Mouse (Mus musculus) lung, adult 18-20 months (tissue): ENCODE data around the gene Atg16l2.
A peak's percentile ranks its signal among the peaks of the same experiment; 100 is the strongest.

Experiments
- DNase-seq, 2 experiments: peaks; one replicate each; pipeline ENCODE4 v3.0.0; 2022; ENCODE audit warnings: mixed read lengths in 2 of 2

The Atg16l2 gene

DNA sequence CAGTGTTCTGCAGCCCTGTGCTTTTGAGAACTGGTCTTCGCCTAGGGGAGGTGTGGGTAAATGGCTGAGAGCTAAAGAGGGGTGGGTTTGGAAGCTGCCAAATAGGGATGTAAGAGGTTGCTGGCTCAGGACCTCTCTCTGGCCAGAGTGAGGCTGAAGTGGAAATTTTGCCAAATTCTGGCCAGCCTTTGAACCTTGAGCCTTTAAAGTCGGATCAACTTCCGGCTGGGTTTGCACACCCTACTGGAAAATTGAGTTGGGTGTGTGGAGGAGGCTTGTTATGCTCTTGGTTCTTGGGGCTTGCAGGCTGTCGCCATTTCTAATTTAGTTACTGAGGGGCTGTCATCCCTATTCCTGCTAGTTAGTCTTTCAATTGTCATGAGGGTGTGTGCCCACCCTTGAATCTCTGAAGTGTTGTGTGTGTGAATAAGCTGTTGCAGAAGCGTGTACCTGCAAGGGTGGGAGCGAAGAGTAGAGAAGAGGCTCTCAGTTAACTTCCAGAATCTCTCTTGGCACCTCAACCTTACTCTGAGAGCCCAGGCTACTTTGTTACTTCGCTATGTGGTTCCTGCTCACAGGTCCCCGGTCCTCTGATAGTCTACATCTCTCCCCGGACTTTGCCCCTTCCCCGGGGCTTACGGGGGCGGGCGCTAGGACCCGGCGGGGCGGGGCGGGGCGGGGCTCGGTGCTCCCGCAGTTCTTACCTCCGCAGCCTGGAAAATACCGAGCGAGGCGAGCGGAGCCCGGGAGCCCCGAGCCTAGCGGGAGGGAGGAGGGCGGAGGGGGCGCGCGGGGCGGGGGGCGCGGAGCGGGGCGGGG is 18.6 kb upstream of the Atg16l2 start:
- peak; percentile 35 to 48 for DNase-seq

GRCm38 (mm10) chr7:101319796-101320195 is 17.7 kb upstream of the Atg16l2 start:
- DNase-seq, result no peak

DNA sequence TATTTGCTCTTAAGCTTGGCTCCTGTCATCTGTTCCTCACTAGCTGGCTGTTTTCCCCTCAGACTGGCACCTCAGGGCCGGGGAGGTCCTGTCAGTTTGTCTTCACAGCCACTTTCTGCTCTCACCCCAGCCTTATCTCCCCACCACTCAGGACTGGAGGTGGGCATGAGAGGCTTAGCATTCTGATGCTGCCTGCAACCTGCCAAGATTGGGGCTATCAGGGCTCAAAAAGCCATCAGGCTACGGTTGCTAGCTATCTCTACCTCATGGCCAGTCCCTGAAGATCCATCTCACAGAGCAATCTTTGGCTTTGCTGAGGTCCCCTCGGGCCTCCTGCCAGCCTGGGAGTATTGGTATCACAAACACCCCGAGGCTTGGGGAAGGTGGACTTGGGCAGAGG is 16.8 kb upstream of the Atg16l2 start:
- no peak for DNase-seq

DNA sequence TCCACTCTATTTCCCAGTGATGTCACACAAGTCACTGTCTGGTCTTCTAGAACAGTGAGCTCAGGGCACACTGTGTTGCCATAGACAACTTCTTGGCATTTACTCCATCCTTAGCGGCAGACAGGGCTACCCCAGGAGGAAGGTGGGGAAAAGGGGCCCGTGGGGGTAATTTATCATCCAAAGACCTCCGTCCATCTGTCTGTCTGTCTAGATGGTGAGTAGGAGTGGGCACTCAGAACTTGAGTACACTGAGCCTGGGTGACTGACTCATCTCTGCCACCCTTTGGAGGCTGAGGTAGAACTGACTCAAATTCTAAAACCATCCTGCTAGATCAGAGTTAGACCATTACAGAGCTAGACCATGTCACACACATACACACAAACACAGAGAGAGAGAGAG is 15.0 kb upstream of the Atg16l2 start, which contains the start of gene Stard10:
Stard10 (plus strand) TSS at position 73 of the 400 bp plus-strand sequence.
- DNase-seq, result no peak

DNA sequence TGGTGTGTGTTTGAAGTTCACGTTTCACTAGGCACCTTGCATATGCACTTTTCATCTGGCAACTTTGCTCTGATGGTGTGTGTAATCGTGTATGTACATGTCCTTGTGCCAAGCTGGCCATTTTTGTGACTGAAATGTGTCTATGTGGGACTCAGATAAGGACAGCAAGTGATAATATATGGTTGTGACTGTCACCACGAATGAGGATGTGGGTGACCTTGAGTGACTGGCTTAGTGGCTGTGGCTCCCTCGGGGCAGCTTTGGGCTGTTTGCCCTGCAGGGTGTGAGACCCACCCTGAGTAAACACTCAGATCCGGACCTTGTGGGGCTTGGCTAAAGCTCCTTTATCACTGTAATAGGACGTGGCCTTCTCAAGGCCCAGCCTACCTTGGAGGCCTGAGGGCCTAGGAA is 14.5 kb upstream of the Atg16l2 start:
- peak; percentile 59 to 77 for DNase-seq

DNA sequence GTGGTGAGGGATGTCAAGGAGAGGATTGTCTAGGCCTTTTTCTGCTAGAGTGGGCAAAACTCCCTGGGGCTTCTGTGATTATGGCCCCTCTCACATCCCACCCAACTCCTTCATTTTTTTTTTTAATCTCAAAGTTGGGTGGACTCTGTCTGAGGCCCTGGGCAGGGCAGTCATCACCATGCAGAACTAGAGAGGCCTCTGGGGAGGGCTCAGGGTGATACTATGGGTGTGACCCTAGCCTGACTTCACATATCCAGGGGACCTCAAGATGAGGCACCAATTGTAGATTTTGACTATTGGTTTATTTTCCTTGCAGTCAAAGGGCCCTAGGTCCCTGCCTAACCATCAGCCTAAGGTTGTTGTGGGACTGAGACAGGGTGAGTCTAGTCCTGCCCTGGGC is 13.6 kb upstream of the Atg16l2 start:
- DNase-seq, result no peak

- DNase-seq, result no peak
These were observed 12.3 kb upstream of the Atg16l2 start for GRCm38 (mm10) chr7:101314396-101314795.

GRCm38 (mm10) chr7:101313033-101313432 is 11.0 kb upstream of the Atg16l2 start:
- no peak for DNase-seq

DNA sequence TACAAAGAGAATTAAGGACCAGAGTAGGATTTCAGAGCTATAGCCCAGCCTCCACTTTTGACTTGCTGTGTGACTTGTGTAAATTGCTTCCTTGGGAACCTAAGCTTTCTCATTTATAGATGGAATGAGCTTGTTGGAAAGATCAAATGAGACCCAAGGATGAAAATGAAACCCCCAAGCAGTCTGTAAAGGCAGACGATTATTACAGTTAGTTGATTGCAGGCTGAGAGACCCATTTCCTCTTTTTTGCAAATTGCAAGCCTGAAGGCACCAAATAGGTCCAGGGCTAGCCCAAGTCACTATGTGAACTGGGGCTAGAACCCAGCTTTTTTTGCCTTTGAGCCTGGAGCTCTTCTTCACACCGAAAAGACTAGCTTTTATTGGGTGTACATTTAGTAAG is 9.0 kb upstream of the Atg16l2 start:
- DNase-seq, result no peak

GRCm38 (mm10) chr7:101310327-101311028 is 8.4 kb upstream of the Atg16l2 start:
- DNase-seq, result peak; percentile 97 to 98

GRCm38 (mm10) chr7:101309985-101310326 is 7.9 kb upstream of the Atg16l2 start:
- DNase-seq, result no peak

DNA sequence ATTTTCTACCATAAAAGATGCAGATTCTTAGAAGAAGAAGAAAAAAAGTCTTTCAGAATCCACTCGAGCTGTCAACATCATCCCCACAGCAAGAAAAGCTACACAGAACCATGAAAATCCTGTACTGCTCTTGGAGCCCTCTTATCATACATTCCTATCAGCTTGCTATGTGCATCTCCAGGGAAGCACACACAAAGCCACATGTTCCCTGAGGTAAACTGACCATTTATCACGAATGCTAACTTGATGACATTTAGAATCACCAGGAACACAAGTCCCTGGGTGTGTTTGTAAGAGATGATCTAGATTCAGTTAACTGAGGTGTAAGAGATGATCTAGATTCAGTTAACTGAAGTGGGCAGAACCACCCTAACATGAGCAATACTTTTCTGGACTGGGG is 4.8 kb upstream of the Atg16l2 start:
- no peak for DNase-seq

DNA sequence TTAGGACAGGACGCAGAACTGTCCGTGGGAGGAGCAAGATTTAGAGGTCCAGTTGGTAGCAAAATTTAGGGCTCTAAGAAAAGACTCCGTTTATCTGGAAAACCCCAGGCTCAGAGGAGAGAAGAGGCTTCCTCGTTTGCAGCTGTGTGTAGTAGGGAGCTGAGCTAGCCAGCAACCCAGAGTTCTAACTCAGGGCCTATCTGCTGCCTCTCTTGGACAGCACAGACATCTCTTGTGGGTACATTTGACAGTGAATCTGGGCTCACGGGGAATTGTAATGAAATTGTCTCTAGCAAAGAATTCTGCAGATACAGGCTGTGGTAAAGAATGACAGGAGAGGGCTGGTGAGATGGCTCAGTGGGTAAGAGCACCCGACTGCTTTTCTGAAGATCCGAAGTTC is 640 bp upstream of the Atg16l2 start:
- no peak for DNase-seq

- peak in 1 of 2 experiments; percentile 29 for DNase-seq
These were observed 630 bp downstream of the Atg16l2 start for GRCm38 (mm10) chr7:101301361-101301880.

- no peak for DNase-seq
These were observed 3.7 kb downstream of the Atg16l2 start for GRCm38 (mm10) chr7:101298375-101298774.

DNA sequence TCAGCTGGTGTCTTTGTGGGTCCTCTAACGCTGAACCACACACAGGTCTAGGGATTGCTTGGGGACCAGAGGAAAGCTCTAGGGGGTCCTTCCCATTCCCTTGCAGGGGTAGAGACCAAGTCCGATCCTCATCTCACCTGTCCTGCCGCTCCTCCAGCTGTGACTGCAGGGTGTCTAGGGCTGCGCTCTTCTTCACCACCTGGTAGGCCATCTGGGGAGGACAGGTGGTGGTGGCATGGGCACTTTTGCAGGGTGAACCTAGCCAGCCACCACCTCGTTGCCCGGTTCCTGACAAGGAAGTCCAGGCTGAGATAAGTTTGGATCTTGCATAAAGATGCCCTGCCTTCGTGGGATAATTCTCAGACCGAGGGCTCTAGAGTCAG is 5.0 kb downstream of the Atg16l2 start:
- no peak for DNase-seq

DNA sequence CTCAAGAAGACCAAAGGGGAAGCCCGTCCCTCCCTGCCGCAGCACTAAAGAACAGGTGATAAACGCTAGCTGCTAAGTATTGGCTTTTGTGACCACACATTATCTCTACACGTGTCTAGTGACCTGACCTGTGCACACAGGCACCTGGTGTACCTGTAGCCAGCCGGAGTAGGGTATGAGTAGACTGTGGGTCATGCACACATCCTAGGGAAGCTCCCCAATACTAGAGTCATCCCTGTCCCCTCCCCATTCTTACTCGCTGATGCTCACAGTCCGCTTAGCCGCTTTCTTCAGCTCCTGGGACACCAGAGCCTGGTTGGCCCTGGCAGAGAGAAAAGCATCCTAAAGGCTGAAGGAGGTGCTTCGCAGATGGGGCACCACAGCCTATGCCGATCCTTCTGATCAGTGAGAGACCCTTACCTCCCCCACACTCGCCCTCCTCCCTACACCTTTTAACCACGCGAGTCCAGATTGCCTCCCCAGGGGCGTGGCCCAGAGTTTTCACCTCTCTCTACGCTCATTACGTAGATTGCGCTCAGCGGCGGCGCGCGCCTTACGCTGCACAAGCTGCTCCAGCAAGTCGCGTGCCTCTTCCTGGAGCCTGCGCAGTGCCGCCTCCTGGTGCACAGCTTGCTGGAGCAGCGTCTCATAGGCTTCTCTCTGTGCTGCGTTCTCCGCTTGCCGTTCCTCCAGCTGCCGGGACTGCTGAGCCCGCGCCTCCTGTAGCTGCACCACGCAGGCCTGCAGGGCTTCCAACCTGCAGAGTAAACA is 5.6 kb downstream of the Atg16l2 start:
- DNase-seq, result peak; percentile 76 to 85

- DNase-seq, result no peak
These were observed 6.6 kb downstream of the Atg16l2 start for GRCm38 (mm10) chr7:101295438-101295837.

DNA sequence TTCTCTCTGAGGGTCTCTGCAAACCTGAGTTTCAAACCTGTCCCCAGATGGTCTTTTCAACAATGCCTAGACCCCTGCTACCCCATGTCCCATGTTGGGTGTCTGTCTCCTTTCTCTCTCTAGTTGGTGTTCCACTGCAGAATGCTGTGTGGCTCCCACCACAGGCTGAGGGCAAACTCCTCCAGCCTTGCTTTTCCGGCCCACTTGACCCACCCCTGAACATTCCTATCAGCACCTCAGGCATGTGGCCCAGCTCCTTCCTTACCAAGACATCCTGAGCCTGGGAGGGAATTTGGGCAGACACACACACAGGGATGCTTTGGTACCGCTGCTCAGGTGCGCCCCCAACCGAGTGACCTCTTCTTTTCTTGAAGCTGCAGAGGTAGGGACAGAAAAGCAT is 8.4 kb downstream of the Atg16l2 start:
- DNase-seq, result peak in 1 of 2 experiments; percentile 24

DNA sequence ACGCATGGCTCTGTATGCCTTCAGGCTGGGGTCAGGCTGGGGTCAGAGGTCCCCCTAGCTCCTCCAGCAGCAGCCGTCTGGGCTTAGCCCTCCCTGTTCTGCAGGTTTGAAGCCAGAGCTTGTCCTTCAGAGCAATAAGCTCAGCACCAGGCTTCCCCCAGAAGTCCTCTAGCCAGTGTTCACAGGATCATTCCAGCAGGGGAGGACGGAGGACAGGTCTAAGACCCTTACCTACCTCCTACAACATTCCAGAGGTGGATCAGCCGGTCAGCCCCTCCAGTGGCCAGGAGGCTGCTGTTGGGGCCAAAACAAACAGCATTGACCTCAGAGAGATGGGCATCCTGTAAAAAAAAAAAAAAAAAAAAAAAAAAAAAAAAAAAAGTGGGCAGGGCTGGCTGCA is 8.9 kb downstream of the Atg16l2 start:
- no peak for DNase-seq

DNA sequence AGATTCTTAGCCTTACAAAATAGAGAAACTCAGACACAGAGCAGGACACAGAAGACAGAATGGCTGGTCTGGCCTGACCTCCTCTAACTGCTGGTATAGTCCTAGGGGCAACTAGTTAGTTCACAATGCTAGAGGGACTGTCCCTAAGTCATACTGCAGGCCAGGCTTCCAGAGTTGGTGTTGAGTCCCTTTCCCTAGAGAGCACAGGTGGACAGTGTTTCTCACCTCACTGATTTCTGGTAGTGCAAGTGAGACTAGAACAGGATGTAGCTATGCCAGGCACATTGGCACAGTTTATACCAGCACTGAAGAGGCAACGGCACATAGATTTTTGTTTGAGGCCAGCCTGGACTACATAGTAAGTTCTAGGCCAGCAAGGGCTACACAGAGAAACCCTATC is 9.4 kb downstream of the Atg16l2 start:
- DNase-seq, result no peak

- DNase-seq, result no peak
These were observed 10.0 kb downstream of the Atg16l2 start for GRCm38 (mm10) chr7:101292086-101292485.

- DNase-seq, result no peak
These were observed 10.4 kb downstream of the Atg16l2 start for GRCm38 (mm10) chr7:101291641-101292040.
